ENCODE assay signal across 8 mouse cellular contexts in genomic region chr2:91182016-91182404, GRCm38 (mm10). TPM values are rescaled to one million over a fixed set of nuclear protein-coding genes. Genes with fewer than 3 reads are reported as not detected.
DNase-seq lines count a peak whose midpoint lies in the region; ATAC-seq and TF ChIP-seq lines count a peak whose summit lies in the region.

No protein-coding gene starts in this region.

- H3K27ac ChIP-seq in heart, embryonic 11.5 days (ENCODE audit: low read depth, low read length): no peak overlapping the region; the same call in 1 of the 2 replicates
- peak overlapping the region; percentile 92 for H3K27ac ChIP-seq in forebrain, postnatal 0 days (ENCODE audit: low read depth, low read length)
- no peak overlapping the region for H3K27ac ChIP-seq in liver, postnatal 0 days (ENCODE audit: low read depth)

- peak overlapping the region; percentile 94 for H3K4me3 ChIP-seq in heart, embryonic 11.5 days (ENCODE audit: low read depth, low read length)
- H3K4me3 ChIP-seq in forebrain, postnatal 0 days (ENCODE audit: low read depth, low read length): peak overlapping the region; percentile 91
- H3K4me3 ChIP-seq in liver, postnatal 0 days (ENCODE audit: low read depth, low read length): peak overlapping the region; percentile 71

- peak overlapping the region; percentile 98 for H3K4me2 ChIP-seq in heart, embryonic 11.5 days
- H3K4me2 ChIP-seq in forebrain, postnatal 0 days (ENCODE audit: low read depth): peak overlapping the region; percentile 88
- peak overlapping the region; percentile 99 for H3K4me2 ChIP-seq in liver, postnatal 0 days (ENCODE audit: low read depth, low read length)

- no peak for DNase-seq in heart, postnatal 14 days
- peak; percentile 74 for DNase-seq in 416B (ENCODE audit: low read depth)
- peak; percentile 83 for DNase-seq in brain, adult 2 months (ENCODE audit: low read depth, low spot score)
- DNase-seq in forebrain, postnatal 0 days: no peak
- no peak for DNase-seq in liver, postnatal 0 days
- DNase-seq in thymus, postnatal 4 days: peak; percentile 24
- no peak for DNase-seq in kidney, postnatal 25 days

- H3K9ac ChIP-seq in heart, embryonic 11.5 days (ENCODE audit: low read depth, low read length): peak overlapping the region; percentile 74
- H3K9ac ChIP-seq in forebrain, postnatal 0 days: peak overlapping the region; percentile 81
- H3K9ac ChIP-seq in liver, postnatal 0 days (replicated peaks): peak overlapping the region; percentile 73

- ATAC-seq in heart, embryonic 11.5 days (replicated peaks; ENCODE audit: insufficient number of reproducible peaks, low FRiP score, low TSS enrichment): no peak
- no peak for ATAC-seq in forebrain, postnatal 0 days
- no peak for ATAC-seq in liver, postnatal 0 days

- TF ChIP-seq EP300 in liver, postnatal 0 days (IDR thresholded peaks at IDR 0.05; ENCODE audit: low read depth): no peak

- H3K9me3 ChIP-seq in heart, embryonic 11.5 days (replicated peaks; ENCODE audit: control insufficient read depth, low read length): no peaks in the 10 kb centered on the region
- no peaks in the 10 kb centered on the region for H3K9me3 ChIP-seq in forebrain, postnatal 0 days (ENCODE audit: low read length)
- H3K9me3 ChIP-seq in liver, postnatal 0 days (ENCODE audit: low read length): no peaks in the 10 kb centered on the region

- H3K36me3 ChIP-seq in heart, embryonic 11.5 days (ENCODE audit: control insufficient read depth, insufficient read depth, low read length): 0 out of 2 replicates have a peak, but pooled peaks cover 4% of the 10 kb centered on the region
- peaks cover 16% of the 10 kb centered on the region for H3K36me3 ChIP-seq in forebrain, postnatal 0 days (ENCODE audit: insufficient read depth)
- peaks cover 10% of the 10 kb centered on the region for H3K36me3 ChIP-seq in liver, postnatal 0 days (replicated peaks; ENCODE audit: insufficient read depth, low read length)

- 14% methylated on average over 8 of the region's 8 CpGs for WGBS in heart, embryonic 11.5 days (ENCODE audit: insufficient replicate concordance)
- 4% methylated on average over 8 of the region's 8 CpGs for WGBS in forebrain, postnatal 0 days
- 7% methylated on average over 8 of the region's 8 CpGs for WGBS in liver, postnatal 0 days (ENCODE audit: insufficient replicate concordance)

- H3K4me1 ChIP-seq in heart, embryonic 11.5 days (ENCODE audit: control insufficient read depth, insufficient read depth, low read length): peaks cover 11% of the 10 kb centered on the region
- H3K4me1 ChIP-seq in forebrain, postnatal 0 days (ENCODE audit: insufficient read depth): peaks cover 13% of the 10 kb centered on the region
- H3K4me1 ChIP-seq in liver, postnatal 0 days (ENCODE audit: insufficient read depth): peaks cover 13% of the 10 kb centered on the region

- intact Hi-C loops in heart, postnatal 14 days (cut with DNase I): no loop called here

- H3K27me3 ChIP-seq in heart, embryonic 11.5 days (ENCODE audit: control insufficient read depth, insufficient read depth, low read length): no peaks in the 10 kb centered on the region
- no peaks in the 10 kb centered on the region for H3K27me3 ChIP-seq in forebrain, postnatal 0 days (ENCODE audit: insufficient read depth, low read length)
- H3K27me3 ChIP-seq in liver, postnatal 0 days (ENCODE audit: insufficient read depth, low read length): no peaks in the 10 kb centered on the region

- TF ChIP-seq CTCF in forebrain, postnatal 0 days (IDR thresholded peaks at IDR 0.05; ENCODE audit: low read depth): no peak
- no peak for TF ChIP-seq CTCF in liver, postnatal 0 days (IDR thresholded peaks at IDR 0.05; ENCODE audit: low read depth)

RNA-seq across cellular contexts. Expression of gene Madd, which starts 1.6 kb away (rescaled TPM):
- 5.0 and 6.8 TPM in 2 replicates for polyA plus RNA-seq in heart, embryonic 11.5 days (2014; fragmentation: Nextera tagmentation; extraction: Ambion mirVana)
- total RNA-seq in heart, postnatal 14 days (2021): 1 to 10 TPM; 6.6 to 7.7 TPM
- total RNA-seq in forebrain, postnatal 0 days (2014; rRNA removed): 48.9 and 50.0 TPM in 2 replicates
- 20.4 and 28.5 TPM in 2 replicates for polyA plus RNA-seq in forebrain, postnatal 0 days (2015; fragmentation: Nextera tagmentation; extraction: Ambion mirVana)
- 2.9 and 3.6 TPM in 2 replicates for polyA plus RNA-seq in liver, postnatal 0 days (2015; fragmentation: Nextera tagmentation; extraction: Ambion mirVana)

RNA-seq across cellular contexts. Expression of gene Nr1h3, which starts 20.6 kb away (rescaled TPM):
- 2.5 and 2.8 TPM in 2 replicates for polyA plus RNA-seq in heart, embryonic 11.5 days (2014; fragmentation: Nextera tagmentation; extraction: Ambion mirVana)
- total RNA-seq in heart, postnatal 14 days (2021): 10 to 100 TPM in 1 of 2 experiments, 1 to 10 TPM in 1; 8.6 to 11.8 TPM
- 1.5 and 3.4 TPM in 2 replicates for total RNA-seq in forebrain, postnatal 0 days (2014; rRNA removed)
- polyA plus RNA-seq in forebrain, postnatal 0 days (2015; fragmentation: Nextera tagmentation; extraction: Ambion mirVana): 1.6 and 1.8 TPM in 2 replicates
- polyA plus RNA-seq in liver, postnatal 0 days (2015; fragmentation: Nextera tagmentation; extraction: Ambion mirVana): 30.0 and 31.0 TPM in 2 replicates

RNA-seq across cellular contexts. Expression of gene Acp2, which starts 20.7 kb away (rescaled TPM):
- polyA plus RNA-seq in heart, embryonic 11.5 days (2014; fragmentation: Nextera tagmentation; extraction: Ambion mirVana): 19.0 and 20.3 TPM in 2 replicates
- total RNA-seq in heart, postnatal 14 days (2021): 10 to 100 TPM; 18.1 to 19.7 TPM
- total RNA-seq in forebrain, postnatal 0 days (2014; rRNA removed): 32.9 and 39.4 TPM in 2 replicates
- 24.4 and 32.2 TPM in 2 replicates for polyA plus RNA-seq in forebrain, postnatal 0 days (2015; fragmentation: Nextera tagmentation; extraction: Ambion mirVana)
- polyA plus RNA-seq in liver, postnatal 0 days (2015; fragmentation: Nextera tagmentation; extraction: Ambion mirVana): 13.0 and 14.1 TPM in 2 replicates

RNA-seq across cellular contexts. Expression of gene Ddb2, which starts 54.8 kb away (rescaled TPM):
- polyA plus RNA-seq in heart, embryonic 11.5 days (2014; fragmentation: Nextera tagmentation; extraction: Ambion mirVana): 7.3 and 8.3 TPM in 2 replicates
- total RNA-seq in heart, postnatal 14 days (2021): 1 to 10 TPM; 4.6 to 6.3 TPM
- total RNA-seq in forebrain, postnatal 0 days (2014; rRNA removed): 11.2 and 12.9 TPM in 2 replicates
- polyA plus RNA-seq in forebrain, postnatal 0 days (2015; fragmentation: Nextera tagmentation; extraction: Ambion mirVana): 10.0 and 10.2 TPM in 2 replicates
- polyA plus RNA-seq in liver, postnatal 0 days (2015; fragmentation: Nextera tagmentation; extraction: Ambion mirVana): 4.0 and 4.2 TPM in 2 replicates

Comparison
In these comparisons a context has a peak if more than half of its experiments do, and no peak if none do; other contexts are left out.
1. DNase-seq: peak in 416B (single experiment), brain, adult 2 months (single experiment) and thymus, postnatal 4 days (single experiment); none in heart, postnatal 14 days (0 of 2), forebrain, postnatal 0 days (single experiment), liver, postnatal 0 days (single experiment) and kidney, postnatal 25 days (0 of 2).
2. Peak in every context shown above with its lines, with median percentiles within 50 percentile points of each other: H3K4me2 ChIP-seq, H3K4me3 ChIP-seq and H3K9ac ChIP-seq.